Mouse (Mus musculus) lung, postnatal 36 days (tissue): Measurements from ENCODE around the gene Ptk6.

Source experiments
- DNase-seq: peaks from one replicate; pipeline ENCODE4 v3.0.0; 2022; ENCODE audit warnings: mixed read lengths

Ptk6 gene

GRCm38 (mm10) chr2:181159091-181159514, 43.5 kb downstream of the Ptk6 start:
- DNase-seq: no peak

GRCm38 (mm10) chr2:181158471-181158870, 44.1 kb downstream of the Ptk6 start:
- DNase-seq: no peak

- DNase-seq: no peak
Measured at GRCm38 (mm10) chr2:181157716-181158302, 44.8 kb downstream of the Ptk6 start.

- DNase-seq: no peak
Measured at GRCm38 (mm10) chr2:181157180-181157579, 45.4 kb downstream of the Ptk6 start.

- DNase-seq: no peak
Measured at GRCm38 (mm10) chr2:181156248-181157121, 46.1 kb downstream of the Ptk6 start, which contains the start of gene Eef1a2. TSS of gene Eef1a2 (minus strand) at chr2:181157014.

- DNase-seq: no peak
Measured at GRCm38 (mm10) chr2:181155801-181156200, 46.8 kb downstream of the Ptk6 start.

- no peak for DNase-seq
Measured at GRCm38 (mm10) chr2:181154831-181155415, 47.7 kb downstream of the Ptk6 start.

- no peak for DNase-seq
Measured at GRCm38 (mm10) chr2:181154361-181154760, 48.2 kb downstream of the Ptk6 start.

- DNase-seq: peak; percentile 26
Measured at GRCm38 (mm10) chr2:181153837-181154236, 48.8 kb downstream of the Ptk6 start.

- DNase-seq: no peak
Measured at GRCm38 (mm10) chr2:181153131-181153530, 49.5 kb downstream of the Ptk6 start.

- DNase-seq: no peak
Measured at GRCm38 (mm10) chr2:181152701-181153100, 49.9 kb downstream of the Ptk6 start.

- DNase-seq: no peak
Measured at GRCm38 (mm10) chr2:181150281-181150680, 52.3 kb downstream of the Ptk6 start.

GRCm38 (mm10) chr2:181148318-181148955, 54.2 kb downstream of the Ptk6 start:
- DNase-seq: no peak

GRCm38 (mm10) chr2:181147546-181148317, 54.9 kb downstream of the Ptk6 start:
- peak; percentile 19 for DNase-seq

GRCm38 (mm10) chr2:181146976-181147545, 55.5 kb downstream of the Ptk6 start:
- no peak for DNase-seq

GRCm38 (mm10) chr2:181144675-181145074, 57.9 kb downstream of the Ptk6 start:
- no peak for DNase-seq
